Mouse (Mus musculus) layer of hippocampus, adult 2 months (tissue): ENCODE data around the gene Gm13090. TPM values are rescaled to one million over a fixed set of nuclear protein-coding genes. Genes with fewer than 3 reads are reported as not detected.

Source experiments
- DNase-seq, 2 experiments: peaks; one replicate each; pipeline ENCODE4 v3.0.0; 2022; ENCODE audit warnings: low spot score in 2 of 2
- H3K27ac ChIP-seq: fragments of 200-600 bp; 2 replicates; pipeline ENCODE4 v1.8.1; 2022
- H3K4me3 ChIP-seq: fragments of 200-600 bp; 2 replicates; pipeline ENCODE4 v1.8.1; 2022; ENCODE audit warnings: mild to moderate bottlenecking
- CTCF ChIP-seq: fragments of 200-600 bp; conservative IDR thresholded peaks from 2 replicates; pipeline ENCODE4 v1.8.1; 2022; ENCODE audit warnings: antibody characterized with exemption, mild to moderate bottlenecking, moderate library complexity
- total RNA-seq, 2 experiments: library from RNA; stranded (reverse); gene quantifications; 2 replicates each; pipeline ENCODE4 v1.2.3; 2021

Gm13090 gene
- total RNA-seq, 2 experiments from 2014 or later, result not detected

DNA sequence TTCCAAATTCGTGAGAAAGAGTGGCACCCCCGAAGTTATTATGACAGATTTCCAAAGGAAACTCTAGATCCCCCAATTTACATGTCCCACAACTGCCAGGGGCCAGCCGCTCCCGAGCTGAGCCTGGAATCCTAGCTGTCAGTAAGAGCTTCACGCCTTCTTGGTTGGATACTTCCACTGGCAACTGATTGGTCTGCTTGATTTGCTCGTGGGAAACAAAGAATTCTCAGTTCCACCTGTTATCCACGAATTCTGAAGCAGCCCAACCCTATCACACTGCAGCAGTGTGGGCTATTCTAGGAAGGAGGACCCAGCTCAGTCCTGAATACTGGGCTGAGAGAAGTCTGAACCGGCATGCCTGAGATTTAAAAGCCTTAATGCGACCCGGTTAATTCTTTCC, 17.1 kb downstream of the Gm13090 start:
- Histone ChIP-seq H3K4me3 (peak overlapping the region; percentile 91), H3K27ac (peak overlapping the region; percentile 96)
- DNase-seq, result no peak
- no peak for TF ChIP-seq CTCF

- DNase-seq, result peak; percentile 57 to 63
- H3K4me3 ChIP-seq, result peak overlapping the region; percentile 91
- H3K27ac ChIP-seq, result peak overlapping the region; percentile 96
- no peak for TF ChIP-seq CTCF
Observed at GRCm38 (mm10) chr4:151107131-151108001, 18.0 kb downstream of the Gm13090 start.

DNA sequence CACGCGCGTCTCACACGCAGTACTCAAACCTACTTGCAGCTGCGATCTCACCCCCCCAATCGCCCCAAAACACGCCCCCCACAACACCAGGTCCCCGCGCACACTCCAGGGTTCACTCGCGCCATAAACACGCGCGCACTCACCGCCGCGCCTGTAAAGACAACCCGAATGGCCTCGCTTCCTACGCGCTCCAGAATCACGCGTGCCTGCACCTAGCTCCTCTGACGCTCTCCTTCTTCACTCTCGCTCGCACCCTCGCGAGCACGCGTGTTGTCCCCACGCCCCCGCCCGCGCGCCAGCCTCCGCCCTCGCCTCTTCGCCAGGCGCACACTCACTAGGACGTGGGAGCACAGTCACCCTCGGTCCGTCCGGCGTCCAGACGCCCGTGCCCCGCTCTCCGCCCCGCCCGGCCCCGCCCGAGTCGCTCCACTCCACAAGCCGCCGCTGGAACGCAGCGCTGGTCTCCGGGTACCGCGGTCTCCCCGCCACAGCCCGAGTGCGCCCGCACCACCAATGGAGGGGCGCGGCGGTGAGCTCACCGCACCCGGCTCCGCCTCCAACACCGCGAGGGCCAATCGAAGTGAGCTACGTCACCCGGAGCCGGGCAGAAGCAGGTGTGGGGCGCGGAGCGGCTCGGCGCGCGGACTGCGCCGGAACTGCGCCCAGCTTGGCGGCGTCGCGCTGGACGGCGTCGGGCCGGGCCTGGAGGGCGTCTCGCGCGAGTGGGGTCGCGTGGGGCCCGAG, 18.8 kb downstream of the Gm13090 start:
- peak overlapping the region; percentile 96 for H3K27ac ChIP-seq
- peak overlapping the region; percentile 91 for H3K4me3 ChIP-seq
- no peak for TF ChIP-seq CTCF
- peak; percentile 90 to 92 for DNase-seq

DNA sequence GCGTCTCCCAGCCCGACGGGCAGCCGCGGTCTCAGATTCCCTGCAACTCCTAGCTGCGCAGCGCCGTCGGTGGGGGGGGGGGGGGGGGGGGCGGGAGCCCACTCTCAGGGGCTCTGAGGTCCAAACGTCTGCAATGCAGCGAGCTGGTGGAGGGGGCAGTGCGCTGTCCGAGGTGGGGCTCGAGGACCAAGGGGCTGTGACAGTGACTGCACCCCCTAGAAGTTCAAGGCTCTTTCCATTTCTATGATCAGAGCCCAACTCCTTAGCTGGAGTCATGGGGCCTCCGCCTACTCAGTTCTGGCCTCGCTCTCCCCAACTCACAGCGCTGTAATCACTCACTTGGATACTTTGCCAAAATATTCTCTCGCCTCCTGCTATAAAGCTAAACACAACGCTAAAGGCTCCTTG, 19.5 kb downstream of the Gm13090 start:
- peak overlapping the region; percentile 82 for H3K27ac ChIP-seq
- H3K4me3 ChIP-seq, result peak overlapping the region; percentile 91
- DNase-seq, result no peak
- no peak for TF ChIP-seq CTCF

DNA sequence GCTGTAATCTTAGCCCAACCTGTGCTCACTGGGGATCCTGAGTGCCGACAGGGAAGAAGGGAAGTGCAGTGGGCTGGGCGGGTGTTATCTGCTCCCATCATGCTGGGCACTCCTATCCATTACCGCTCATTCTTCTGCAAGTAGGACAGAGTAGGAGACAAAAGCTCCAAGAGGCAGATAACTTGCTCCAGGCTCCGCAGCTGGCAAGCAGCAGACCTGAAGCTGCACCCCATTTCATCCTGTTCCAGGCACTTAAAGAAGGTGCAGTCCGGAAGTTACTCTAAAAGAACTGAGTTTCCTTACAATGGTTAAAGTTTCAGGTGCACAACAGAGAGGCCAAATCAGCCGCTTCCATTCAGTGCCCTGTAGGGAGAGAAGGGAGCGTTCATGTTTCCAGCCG, 21.9 kb downstream of the Gm13090 start:
- no peak overlapping the region for H3K27ac ChIP-seq

DNA sequence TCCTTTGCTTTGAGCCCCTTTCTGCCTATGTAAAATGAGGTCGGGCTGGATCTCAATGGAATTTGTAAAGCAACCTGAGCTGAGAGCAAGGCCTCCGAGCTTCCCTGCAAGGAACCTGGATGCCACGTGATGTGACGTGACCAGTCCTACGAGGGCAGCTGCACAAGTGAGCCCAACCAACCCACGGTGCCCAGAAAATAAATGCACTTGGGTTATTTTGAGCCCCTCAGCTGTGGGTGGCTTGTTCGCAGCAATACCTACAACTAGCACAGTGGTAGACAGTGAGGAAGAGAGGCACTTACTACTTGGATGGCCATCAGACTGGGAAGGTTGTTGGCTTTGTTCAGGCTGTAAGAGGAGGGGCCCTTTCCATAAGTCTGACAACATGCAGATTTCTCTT, 25.2 kb downstream of the Gm13090 start:
- DNase-seq, result no peak
- no peak overlapping the region for H3K4me3 ChIP-seq
- no peak for TF ChIP-seq CTCF
- H3K27ac ChIP-seq, result no peak overlapping the region

More for the DNA sequence above, 21.9 kb downstream of the Gm13090 start:
- DNase-seq, result no peak
- no peak overlapping the region for H3K4me3 ChIP-seq
- no peak for TF ChIP-seq CTCF

- no peak for TF ChIP-seq CTCF
- DNase-seq, result peak; percentile 68 to 69
- Histone ChIP-seq H3K4me3 (no peak overlapping the region), H3K27ac (peak overlapping the region; percentile 72; the same call in 1 of the 2 replicates)
Observed at GRCm38 (mm10) chr4:151118883-151119282, 29.5 kb downstream of the Gm13090 start.

DNA sequence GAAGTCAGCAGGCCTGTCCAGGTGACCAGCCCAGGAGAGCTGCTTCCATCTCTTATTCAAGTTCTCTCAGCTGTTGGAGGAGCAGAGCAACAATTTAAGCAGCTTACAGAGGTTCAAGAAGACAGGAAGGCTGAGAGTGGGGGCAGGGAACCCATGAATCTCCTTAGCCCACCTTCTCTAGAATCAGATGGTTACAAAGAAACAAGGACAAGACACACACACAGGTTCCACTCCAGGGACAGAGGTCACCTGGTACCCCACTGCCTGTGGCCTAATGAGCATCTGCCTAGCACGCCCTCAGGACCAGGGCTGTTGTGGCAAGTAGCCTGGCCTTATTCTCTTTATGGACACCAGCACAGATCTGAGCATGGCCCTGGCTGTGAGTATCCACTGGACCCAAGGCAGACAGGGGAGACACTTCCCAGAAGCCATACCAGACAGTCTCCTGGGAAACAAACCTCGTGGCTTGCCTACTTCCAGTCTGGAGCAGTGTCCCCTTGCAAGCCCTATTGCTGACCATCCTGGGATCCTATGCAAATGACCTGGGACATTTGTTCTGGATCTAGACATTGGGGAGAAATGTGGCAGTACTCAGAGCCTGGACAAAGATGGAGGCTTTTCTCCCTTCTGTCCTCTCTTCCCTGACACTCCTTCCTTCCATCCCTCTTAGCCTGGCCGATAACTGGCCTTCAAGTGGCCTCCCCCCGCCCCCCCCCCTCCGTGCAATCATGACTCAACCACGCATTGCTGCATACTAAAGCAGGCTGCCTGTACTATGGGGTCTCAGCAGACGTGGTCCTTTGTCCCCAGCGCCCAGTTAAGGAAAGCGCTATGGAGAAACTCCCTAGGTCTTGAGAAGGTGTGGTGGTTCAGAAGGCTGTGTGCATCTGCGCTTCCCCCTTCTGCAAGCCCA, 38.5 kb downstream of the Gm13090 start:
- H3K4me3 ChIP-seq, result peak overlapping the region; percentile 66
- no peak for TF ChIP-seq CTCF
- DNase-seq, result no peak
- H3K27ac ChIP-seq, result peak overlapping the region; percentile 99

DNA sequence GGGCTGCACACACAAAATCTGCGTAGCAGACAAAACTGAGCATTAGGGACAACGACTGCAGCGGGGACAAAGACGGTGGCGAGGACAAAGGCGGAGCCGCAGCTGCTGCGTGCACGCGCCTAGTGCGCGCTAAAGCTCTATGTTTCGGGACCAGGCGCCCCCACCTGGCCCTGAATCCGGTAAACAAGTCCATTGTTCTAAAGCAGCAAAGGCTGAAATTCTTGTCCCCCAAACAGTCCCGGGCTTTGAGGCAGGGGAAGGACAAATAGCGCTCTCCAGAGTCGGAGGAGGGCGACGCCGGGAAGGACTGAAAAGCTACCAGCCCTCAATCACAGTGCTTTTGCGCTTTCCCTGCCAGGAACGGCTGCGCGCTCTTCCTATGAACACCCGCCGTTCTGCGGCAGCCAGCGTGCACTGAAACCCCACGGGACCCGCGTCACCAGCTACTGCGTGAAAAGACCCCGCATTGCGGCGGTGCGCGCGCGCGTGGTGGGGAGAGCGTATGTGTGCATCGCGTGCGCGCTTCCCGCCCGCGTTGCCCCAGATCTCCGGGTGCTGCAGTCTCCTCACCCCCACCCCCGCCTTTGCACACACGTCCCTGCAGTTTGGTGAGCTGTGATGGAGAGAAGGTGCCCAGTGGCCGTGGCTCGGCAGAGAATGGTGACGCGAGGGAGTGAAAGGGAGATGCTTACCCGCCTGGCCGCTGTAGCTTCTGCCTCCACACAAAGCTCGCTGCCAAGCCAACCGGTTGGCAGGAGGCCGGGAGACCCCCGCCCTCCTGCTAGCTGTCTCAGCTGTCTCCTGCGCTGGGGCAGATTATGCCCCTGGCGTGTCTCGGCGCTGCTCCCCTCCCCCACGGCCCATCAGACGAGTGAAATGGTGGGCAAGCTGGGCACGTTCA, 39.5 kb downstream of the Gm13090 start:
- TF ChIP-seq CTCF, result peak; percentile 69
- H3K27ac ChIP-seq, result peak overlapping the region; percentile 99
- peak overlapping the region; percentile 66 for H3K4me3 ChIP-seq
- DNase-seq, result peak; percentile 82 to 87

- H3K4me3 ChIP-seq, result peak overlapping the region; percentile 66
- peak overlapping the region; percentile 99 for H3K27ac ChIP-seq
- no peak for DNase-seq
- no peak for TF ChIP-seq CTCF
Observed at GRCm38 (mm10) chr4:151129725-151130557, 40.6 kb downstream of the Gm13090 start.
